Comparison of ENCODE assay signal across 18 mouse cellular contexts in genomic region chr13:107872574-107872973, GRCm38 (mm10).
DNase-seq lines count a peak whose midpoint lies in the region; ATAC-seq lines count a peak whose summit lies in the region.
"Had no signal": no experiment of that assay in that cellular context is flagged by ENCODE, and none has a peak within 500 bp of the region (broad histone marks: within the 10 kb centered on the region; RNA-seq: fewer than 3 reads in every experiment).

No protein-coding gene starts in this region.

- H3K4me3 ChIP-seq in forebrain, embryonic 15.5 days = no peak overlapping the region
- no peak overlapping the region for H3K4me3 ChIP-seq in forebrain, embryonic 16.5 days (replicated peaks; ENCODE audit: low read length)
- H3K4me3 ChIP-seq in kidney, embryonic 14.5 days (ENCODE audit: low read length) = no peak overlapping the region
- no peak overlapping the region for H3K4me3 ChIP-seq in limb, embryonic 13.5 days
- H3K4me3 ChIP-seq in limb, embryonic 10.5 days = no peak overlapping the region
- no peak overlapping the region for H3K4me3 ChIP-seq in midbrain, embryonic 16.5 days (ENCODE audit: low read depth, low read length)
- H3K4me3 ChIP-seq in midbrain, embryonic 11.5 days (ENCODE audit: low read depth, low read length) = no peak overlapping the region
- H3K4me3 ChIP-seq: forebrain, embryonic 10.5 days; forebrain, embryonic 13.5 days; hindbrain, embryonic 12.5 days had no signal

- no peak for DNase-seq in kidney, adult 11 months
- DNase-seq in limb, embryonic 10.5 days (ENCODE audit: low spot score) = no peak
- no peak for DNase-seq in midbrain, embryonic 11.5 days (ENCODE audit: low spot score, missing footprints)
- DNase-seq: adrenal gland, postnatal 10 days; cerebellum, adult 18-20 months; cerebellum, adult 9-10 months; cerebellum, postnatal 14 days; gastrocnemius, postnatal 25 days had no signal

- ATAC-seq in forebrain, embryonic 15.5 days (replicated peaks) = 0 out of 2 replicates have a peak, but pooled peaks have one; percentile 17
- no peak for ATAC-seq in forebrain, embryonic 16.5 days
- peak; percentile 17; the same call in 1 of the 2 replicates for ATAC-seq in kidney, embryonic 14.5 days (ENCODE audit: low FRiP score, low TSS enrichment)
- no peak for ATAC-seq in limb, embryonic 13.5 days (ENCODE audit: low FRiP score, low read depth)
- peak; percentile 64; the same call in 1 of the 2 replicates for ATAC-seq in midbrain, embryonic 16.5 days
- no peak for ATAC-seq in midbrain, embryonic 11.5 days (ENCODE audit: low FRiP score)
- ATAC-seq: hindbrain, postnatal 0 days had no signal

- no peaks in the 10 kb centered on the region for H3K36me3 ChIP-seq in forebrain, embryonic 15.5 days
- no peaks in the 10 kb centered on the region for H3K36me3 ChIP-seq in forebrain, embryonic 16.5 days (ENCODE audit: control insufficient read depth, insufficient read depth)
- H3K36me3 ChIP-seq in kidney, embryonic 14.5 days (ENCODE audit: control insufficient read depth, insufficient read depth, low read length) = no peaks in the 10 kb centered on the region; the same call in 1 of the 2 replicates
- H3K36me3 ChIP-seq in limb, embryonic 13.5 days = no peaks in the 10 kb centered on the region
- H3K36me3 ChIP-seq in limb, embryonic 10.5 days = no peaks in the 10 kb centered on the region
- H3K36me3 ChIP-seq in midbrain, embryonic 16.5 days (ENCODE audit: control insufficient read depth, insufficient read depth, low read length) = no peaks in the 10 kb centered on the region
- H3K36me3 ChIP-seq in midbrain, embryonic 11.5 days (ENCODE audit: control insufficient read depth, insufficient read depth, low read length) = no peaks in the 10 kb centered on the region
- H3K36me3 ChIP-seq: forebrain, embryonic 10.5 days; hindbrain, embryonic 12.5 days had no signal

- no peak overlapping the region for H3K27ac ChIP-seq in forebrain, embryonic 15.5 days (replicated peaks)
- H3K27ac ChIP-seq in forebrain, embryonic 16.5 days (ENCODE audit: low read length) = no peak overlapping the region
- H3K27ac ChIP-seq in kidney, embryonic 14.5 days (ENCODE audit: low read depth, low read length) = no peak overlapping the region
- H3K27ac ChIP-seq in limb, embryonic 13.5 days = no peak overlapping the region
- H3K27ac ChIP-seq in limb, embryonic 10.5 days = no peak overlapping the region
- no peak overlapping the region for H3K27ac ChIP-seq in midbrain, embryonic 16.5 days (ENCODE audit: low read length)
- H3K27ac ChIP-seq in midbrain, embryonic 11.5 days (ENCODE audit: low read depth, low read length) = no peak overlapping the region
- H3K27ac ChIP-seq: forebrain, embryonic 10.5 days; forebrain, embryonic 13.5 days; hindbrain, embryonic 12.5 days; hindbrain, postnatal 0 days had no signal

- H3K9me3 ChIP-seq in forebrain, embryonic 15.5 days = no peaks in the 10 kb centered on the region
- H3K9me3 ChIP-seq in forebrain, embryonic 16.5 days (ENCODE audit: control insufficient read depth, low read length) = no peaks in the 10 kb centered on the region
- H3K9me3 ChIP-seq in kidney, embryonic 14.5 days (ENCODE audit: control insufficient read depth, low read length) = no peaks in the 10 kb centered on the region
- no peaks in the 10 kb centered on the region for H3K9me3 ChIP-seq in limb, embryonic 13.5 days
- H3K9me3 ChIP-seq in limb, embryonic 10.5 days (replicated peaks) = no peaks in the 10 kb centered on the region
- no peaks in the 10 kb centered on the region for H3K9me3 ChIP-seq in midbrain, embryonic 16.5 days (replicated peaks; ENCODE audit: control insufficient read depth, low read length, poor library complexity, severe bottlenecking)
- no peaks in the 10 kb centered on the region for H3K9me3 ChIP-seq in midbrain, embryonic 11.5 days (ENCODE audit: control insufficient read depth, low read length)
- H3K9me3 ChIP-seq: forebrain, embryonic 10.5 days; forebrain, embryonic 13.5 days; hindbrain, embryonic 12.5 days had no signal

- 73% methylated on average over 8 of the region's 8 CpGs for WGBS in forebrain, embryonic 15.5 days
- 80% methylated on average over 8 of the region's 8 CpGs for WGBS in forebrain, embryonic 16.5 days
- 69% methylated on average over 8 of the region's 8 CpGs for WGBS in kidney, embryonic 14.5 days
- 76% methylated on average over 8 of the region's 8 CpGs for WGBS in limb, embryonic 13.5 days
- 88% methylated on average over 8 of the region's 8 CpGs for WGBS in limb, embryonic 10.5 days
- WGBS in midbrain, embryonic 16.5 days = 81% methylated on average over 8 of the region's 8 CpGs
- 86% methylated on average over 8 of the region's 8 CpGs for WGBS in midbrain, embryonic 11.5 days

- H3K4me1 ChIP-seq in forebrain, embryonic 15.5 days = peaks cover 38% of the 10 kb centered on the region
- peaks cover 16% of the 10 kb centered on the region for H3K4me1 ChIP-seq in forebrain, embryonic 16.5 days (replicated peaks; ENCODE audit: control insufficient read depth, insufficient read depth, low read length)
- H3K4me1 ChIP-seq in kidney, embryonic 14.5 days (ENCODE audit: control insufficient read depth, insufficient read depth, low read length) = peaks cover 14% of the 10 kb centered on the region
- peaks cover 29% of the 10 kb centered on the region for H3K4me1 ChIP-seq in limb, embryonic 13.5 days
- H3K4me1 ChIP-seq in limb, embryonic 10.5 days = peaks cover 29% of the 10 kb centered on the region
- peaks cover 21% of the 10 kb centered on the region for H3K4me1 ChIP-seq in midbrain, embryonic 16.5 days (ENCODE audit: control insufficient read depth, insufficient read depth, low read length)
- no peaks in the 10 kb centered on the region for H3K4me1 ChIP-seq in midbrain, embryonic 11.5 days (ENCODE audit: control insufficient read depth, insufficient read depth, low read length)

- H3K27me3 ChIP-seq in forebrain, embryonic 15.5 days = no peaks in the 10 kb centered on the region
- no peaks in the 10 kb centered on the region for H3K27me3 ChIP-seq in forebrain, embryonic 16.5 days (replicated peaks; ENCODE audit: control insufficient read depth, insufficient read depth, low read length)
- H3K27me3 ChIP-seq in kidney, embryonic 14.5 days (ENCODE audit: control insufficient read depth, insufficient read depth, low read length) = no peaks in the 10 kb centered on the region
- H3K27me3 ChIP-seq in limb, embryonic 13.5 days = 0 out of 2 replicates have a peak, but pooled peaks cover 4% of the 10 kb centered on the region
- no peaks in the 10 kb centered on the region for H3K27me3 ChIP-seq in limb, embryonic 10.5 days (ENCODE audit: low read depth, poor library complexity, severe bottlenecking)
- H3K27me3 ChIP-seq in midbrain, embryonic 16.5 days (ENCODE audit: control insufficient read depth, insufficient read depth, low read depth, low read length) = no peaks in the 10 kb centered on the region
- no peaks in the 10 kb centered on the region for H3K27me3 ChIP-seq in midbrain, embryonic 11.5 days (ENCODE audit: control insufficient read depth, insufficient read depth, low read length)
- H3K27me3 ChIP-seq: forebrain, embryonic 13.5 days; hindbrain, embryonic 12.5 days had no signal

- H3K4me2 ChIP-seq in forebrain, embryonic 15.5 days (replicated peaks) = no peak overlapping the region
- no peak overlapping the region for H3K4me2 ChIP-seq in forebrain, embryonic 16.5 days (ENCODE audit: low read length)
- no peak overlapping the region for H3K4me2 ChIP-seq in kidney, embryonic 14.5 days (replicated peaks; ENCODE audit: low read depth, low read length)
- H3K4me2 ChIP-seq in limb, embryonic 13.5 days (replicated peaks) = peak overlapping the region; percentile 30; the same call in 1 of the 2 replicates
- H3K4me2 ChIP-seq in midbrain, embryonic 16.5 days (ENCODE audit: low read length) = no peak overlapping the region
- H3K4me2 ChIP-seq in midbrain, embryonic 11.5 days = no peak overlapping the region
- H3K4me2 ChIP-seq: forebrain, embryonic 13.5 days; heart, embryonic 11.5 days; hindbrain, embryonic 12.5 days had no signal

- H3K9ac ChIP-seq in forebrain, embryonic 15.5 days (replicated peaks) = no peak overlapping the region
- H3K9ac ChIP-seq in forebrain, embryonic 16.5 days (replicated peaks; ENCODE audit: low read depth, low read length) = no peak overlapping the region
- no peak overlapping the region for H3K9ac ChIP-seq in kidney, embryonic 14.5 days (ENCODE audit: low read depth, low read length)
- H3K9ac ChIP-seq in limb, embryonic 13.5 days = no peak overlapping the region
- H3K9ac ChIP-seq in midbrain, embryonic 16.5 days (ENCODE audit: low read depth, low read length) = no peak overlapping the region
- H3K9ac ChIP-seq in midbrain, embryonic 11.5 days (ENCODE audit: low read length) = no peak overlapping the region
- H3K9ac ChIP-seq: forebrain, embryonic 13.5 days; hindbrain, embryonic 12.5 days had no signal

Comparison
In these comparisons a context has a peak if more than half of its experiments do, and no peak if none do; other contexts are left out.
1. ATAC-seq: peak in forebrain, embryonic 15.5 days (single experiment), kidney, embryonic 14.5 days (single experiment) and midbrain, embryonic 16.5 days (single experiment); none in forebrain, embryonic 16.5 days (single experiment), limb, embryonic 13.5 days (single experiment) and midbrain, embryonic 11.5 days (single experiment).